Mouse (Mus musculus) MEL (cell line): ENCODE data around the gene Sars2. TPM values are rescaled to one million over a fixed set of nuclear protein-coding genes. Genes with fewer than 3 reads are reported as not detected.

Experiments
- DNase-seq: peaks from one replicate; pipeline ENCODE4 v3.0.0; 2011; ENCODE audit warnings: low read depth, low spot score
- H3K27ac ChIP-seq: 2 replicates; pipeline ENCODE4 v1.5.1; 2012; ENCODE audit warnings: low read depth, mild to moderate bottlenecking, control low read depth, low read length, moderate library complexity; ENCODE audit not compliant: control insufficient read depth
- H3K27me3 ChIP-seq, 2 experiments: fragments of 150-350 bp in 1 of 2; sonication (generic) in 1 of 2; 2 replicates each; pipeline ENCODE4 v1.6.1; 2012; ENCODE audit warnings: low read length in 2 of 2, mild to moderate bottlenecking in 2 of 2, improper control_type of control experiment in 1 of 2, moderate library complexity in 1 of 2; ENCODE audit not compliant: insufficient read depth in 2 of 2, control insufficient read depth in 1 of 2
- H3K36me3 ChIP-seq, 2 experiments: 2 replicates each; pipeline ENCODE4 v1.6.1; 2012 to 2014; ENCODE audit warnings: low read length in 2 of 2, improper control_type of control experiment in 1 of 2, inconsistent platforms in 1 of 2, mild to moderate bottlenecking in 1 of 2; ENCODE audit not compliant: insufficient read depth in 2 of 2, control insufficient read depth in 1 of 2
- H3K4me1 ChIP-seq, 2 experiments: fragments of 150-350 bp in 1 of 2; sonication (generic) in 1 of 2; 2 replicates each; pipeline ENCODE4 v1.6.1; 2012; ENCODE audit warnings: low read length in 2 of 2, improper control_type of control experiment in 1 of 2, mild to moderate bottlenecking in 1 of 2; ENCODE audit not compliant: insufficient read depth in 2 of 2, control insufficient read depth in 1 of 2
- H3K4me3 ChIP-seq, 2 experiments: fragments of 150-350 bp in 1 of 2; sonication (generic) in 1 of 2; 2 replicates each; pipeline ENCODE4 v1.5.1; 2012; ENCODE audit warnings: low read depth in 2 of 2, low read length in 2 of 2, mild to moderate bottlenecking in 2 of 2, moderate library complexity in 2 of 2, control low read depth in 1 of 2, improper control_type of control experiment in 1 of 2; ENCODE audit not compliant: control insufficient read depth in 1 of 2, insufficient read depth in 1 of 2
- H3K79me2 ChIP-seq: 2 replicates; pipeline ENCODE4 v1.6.1; 2012; ENCODE audit warnings: mild to moderate bottlenecking, low read length, moderate library complexity; ENCODE audit not compliant: control insufficient read depth, poor library complexity, insufficient read depth
- H3K9ac ChIP-seq: 2 replicates; pipeline ENCODE4 v1.6.1; 2012; ENCODE audit warnings: low read depth, mild to moderate bottlenecking, control low read depth, low read length, moderate library complexity; ENCODE audit not compliant: control insufficient read depth, poor library complexity, severe bottlenecking
- H3K9me3 ChIP-seq: fragments of 150-350 bp; sonication (generic); replicated peaks from 2 replicates; pipeline ENCODE4 v1.6.1; 2012; ENCODE audit warnings: mild to moderate bottlenecking, low read length, improper control_type of control experiment, moderate library complexity; ENCODE audit not compliant: insufficient read depth
- CHD1 ChIP-seq: IDR thresholded peaks from 2 replicates; pipeline ENCODE4 v1.6.1; 2012; ENCODE audit warnings: low read depth, mild to moderate bottlenecking, inconsistent platforms, low read length, improper control_type of control experiment
- ELF1 ChIP-seq: IDR thresholded peaks from 2 replicates; pipeline ENCODE4 v1.6.1; 2014; ENCODE audit warnings: low read depth, mild to moderate bottlenecking, inconsistent platforms, low read length, improper control_type of control experiment, moderate library complexity
- ETS1 ChIP-seq: IDR thresholded peaks from 2 replicates; pipeline ENCODE4 v1.6.1; 2012; ENCODE audit warnings: low read depth, mild to moderate bottlenecking, inconsistent platforms, low read length, improper control_type of control experiment, moderate library complexity
- GABPA ChIP-seq: IDR thresholded peaks from 2 replicates; pipeline ENCODE4 v1.6.1; 2012; ENCODE audit warnings: low read depth, mild to moderate bottlenecking, inconsistent platforms, low read length, improper control_type of control experiment, moderate library complexity
- GATA1 ChIP-seq: IDR thresholded peaks from 2 replicates; pipeline ENCODE4 v1.6.1; 2011; ENCODE audit warnings: low read depth, low read length, improper control_type of control experiment
- HCFC1 ChIP-seq: IDR thresholded peaks from 2 replicates; pipeline ENCODE4 v1.6.1; 2012; ENCODE audit warnings: low read depth, mild to moderate bottlenecking, inconsistent platforms, low read length, improper control_type of control experiment, moderate library complexity
- JUND ChIP-seq: IDR thresholded peaks from 2 replicates; pipeline ENCODE4 v1.6.1; 2011; ENCODE audit warnings: low read depth, mild to moderate bottlenecking, improper control_type of control experiment, low read length
- MAFK ChIP-seq: IDR thresholded peaks from 2 replicates; pipeline ENCODE4 v1.6.1; 2011; ENCODE audit warnings: low read depth, mild to moderate bottlenecking, low read length, improper control_type of control experiment, borderline replicate concordance
- MYB ChIP-seq: IDR thresholded peaks from 2 replicates; pipeline ENCODE4 v1.6.1; 2011; ENCODE audit warnings: mild to moderate bottlenecking, low read depth, low read length, improper control_type of control experiment
- NELFE ChIP-seq: IDR thresholded peaks from 2 replicates; pipeline ENCODE4 v1.6.1; 2011; ENCODE audit warnings: low read depth, low read length, improper control_type of control experiment
- NRF1 ChIP-seq: IDR thresholded peaks from 2 replicates; pipeline ENCODE4 v1.6.1; 2014; ENCODE audit warnings: low read depth, mild to moderate bottlenecking, inconsistent platforms, low read length, improper control_type of control experiment, moderate library complexity; ENCODE audit not compliant: poor library complexity, insufficient read depth, severe bottlenecking
- POLR2A ChIP-seq, 2 experiments: IDR thresholded peaks; 2 replicates each; pipeline ENCODE4 v1.6.1; 2011 to 2012; ENCODE audit warnings: low read length in 2 of 2, mild to moderate bottlenecking in 2 of 2, control low read depth in 1 of 2, improper control_type of control experiment in 1 of 2, low read depth in 1 of 2, moderate library complexity in 1 of 2; ENCODE audit not compliant: control insufficient read depth in 1 of 2, insufficient read depth in 1 of 2, poor library complexity in 1 of 2
- POLR2AphosphoS5 ChIP-seq: IDR thresholded peaks from 2 replicates; pipeline ENCODE4 v1.6.1; 2012; ENCODE audit warnings: low read depth, borderline replicate concordance, mild to moderate bottlenecking, inconsistent platforms, low read length, moderate library complexity, mixed read lengths
- RAD21 ChIP-seq: IDR thresholded peaks from 2 replicates; pipeline ENCODE4 v1.6.1; 2011; ENCODE audit warnings: mild to moderate bottlenecking, low read depth, low read length, improper control_type of control experiment
- SIN3A ChIP-seq: IDR thresholded peaks from 2 replicates; pipeline ENCODE4 v1.6.1; 2012; ENCODE audit warnings: low read length, improper control_type of control experiment, inconsistent platforms
- SMC3 ChIP-seq: IDR thresholded peaks from 2 replicates; pipeline ENCODE4 v1.6.1; 2011; ENCODE audit warnings: low read depth, low read length, improper control_type of control experiment
- TCF12 ChIP-seq: IDR thresholded peaks from 2 replicates; pipeline ENCODE4 v1.6.1; 2014; ENCODE audit warnings: low read depth, mild to moderate bottlenecking, inconsistent platforms, low read length, improper control_type of control experiment, moderate library complexity
- UBTF ChIP-seq: IDR thresholded peaks from 2 replicates; pipeline ENCODE4 v1.6.1; 2012; ENCODE audit warnings: low read depth, mild to moderate bottlenecking, inconsistent platforms, low read length, improper control_type of control experiment, moderate library complexity, borderline replicate concordance; ENCODE audit not compliant: insufficient read depth
- USF1 ChIP-seq: IDR thresholded peaks from 2 replicates; pipeline ENCODE4 v1.6.1; 2014; ENCODE audit warnings: low read depth, mild to moderate bottlenecking, inconsistent platforms, low read length, improper control_type of control experiment, moderate library complexity
- ZKSCAN1 ChIP-seq: IDR thresholded peaks from 2 replicates; pipeline ENCODE4 v1.6.1; 2012; ENCODE audit warnings: low read depth, mild to moderate bottlenecking, inconsistent platforms, low read length, improper control_type of control experiment, moderate library complexity
- polyA plus RNA-seq, 2 experiments: library from polyadenylated mRNA; stranded (reverse) in 1 of 2; unstranded in 1 of 2; fragments of >175 nt in 1 of 2; fragments of >200 nt in 1 of 2; gene quantifications; 2 replicates each; pipeline versions ENCODE4 v1.2.1 to v1.2.4; 2012; ENCODE audit warnings: low replicate concordance in 2 of 2, low read depth in 1 of 2; ENCODE audit not compliant: insufficient read length in 2 of 2, insufficient read depth in 1 of 2, missing spikeins in 1 of 2
- total RNA-seq: library from RNA; depleted of rRNA; stranded (reverse); fragments of 300-350 nt; gene quantifications from 2 replicates; pipeline ENCODE4 v1.2.3, GENCODE M21; 2012

Gene Sars2
- total and polyA plus RNA-seq, 3 experiments, result 19.2 to 51.4 TPM; not detected in 1

DNA sequence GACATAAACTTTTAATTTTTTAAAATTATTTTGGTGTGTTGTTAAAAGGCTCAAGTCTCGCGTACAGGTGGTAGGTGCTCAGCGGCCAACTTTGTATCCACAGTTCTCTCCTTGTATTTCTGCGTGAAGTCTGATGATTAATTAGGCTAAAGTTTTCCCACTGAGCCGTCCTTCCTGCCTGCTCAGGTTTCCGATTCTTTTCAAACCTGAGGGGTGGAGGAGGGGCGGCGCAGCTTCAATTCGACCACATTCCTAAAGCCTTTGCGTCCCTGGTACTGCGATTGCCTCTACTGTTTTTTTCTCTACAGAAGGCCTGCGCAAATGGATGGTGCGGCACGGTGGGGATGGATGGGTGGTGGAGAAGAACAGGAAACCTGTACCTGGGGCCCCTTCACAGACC, 47.4 kb upstream of the Sars2 start:
- no peak overlapping the region for H3K27ac ChIP-seq
- H3K27me3 ChIP-seq, result no peaks in the 10 kb centered on the region; a peak in 2 of 4 replicates
- peaks cover 0 to 3% of the 10 kb centered on the region in 2 experiments; a peak in 2 of 4 replicates for H3K4me1 ChIP-seq
- H3K4me3 ChIP-seq, result no peak overlapping the region
- H3K9ac ChIP-seq, result no peak overlapping the region
- TF ChIP-seq MYB (no peak), ETS1 (no peak), POLR2AphosphoS5 (no peak), RAD21 (no peak), ZKSCAN1 (no peak), CHD1 (no peak), TCF12 (no peak), NELFE (no peak), NRF1 (no peak), SIN3A (no peak), GATA1 (no peak), USF1 (no peak)
- no peak for DNase-seq
- H3K36me3 ChIP-seq, result no peaks in the 10 kb centered on the region
- H3K79me2 ChIP-seq, result no peaks in the 10 kb centered on the region
- no peaks in the 10 kb centered on the region for H3K9me3 ChIP-seq

DNA sequence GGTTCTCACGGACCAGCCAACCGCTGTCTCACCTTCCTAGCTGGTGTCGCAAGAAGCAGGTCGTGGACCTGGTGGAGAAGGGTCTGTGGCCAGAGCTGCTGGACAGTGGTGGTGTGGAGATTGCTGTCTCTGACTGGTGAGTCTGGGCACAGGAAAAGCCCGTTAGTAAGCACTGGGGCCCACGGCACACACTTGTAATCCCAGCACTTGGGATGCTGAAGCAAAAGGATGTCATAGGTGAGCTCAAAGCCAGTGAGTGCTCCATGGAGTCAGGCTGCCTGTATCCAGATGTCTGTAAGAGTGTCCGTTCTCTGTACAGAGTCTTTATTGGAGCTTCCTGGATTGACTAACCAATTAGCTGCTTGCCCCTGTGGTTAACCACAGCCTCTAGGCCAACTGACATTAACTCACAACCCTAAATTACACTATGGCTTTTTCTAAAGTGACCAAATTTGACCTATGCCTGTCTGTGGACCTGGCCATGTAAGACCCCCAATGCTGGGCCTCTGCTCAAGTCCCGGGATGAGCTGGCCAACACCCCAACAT, 46.8 kb upstream of the Sars2 start:
- H3K4me1 ChIP-seq, result peaks cover 0 to 3% of the 10 kb centered on the region in 2 experiments; a peak in 2 of 4 replicates
- DNase-seq, result no peak
- H3K4me3 ChIP-seq, result no peak overlapping the region
- no peaks in the 10 kb centered on the region for H3K36me3 ChIP-seq
- H3K9ac ChIP-seq, result no peak overlapping the region
- no peaks in the 10 kb centered on the region for H3K9me3 ChIP-seq
- no peaks in the 10 kb centered on the region for H3K79me2 ChIP-seq
- no peak overlapping the region for H3K27ac ChIP-seq
- TF ChIP-seq GABPA (no peak), TCF12 (no peak), POLR2AphosphoS5 (no peak), ELF1 (no peak), USF1 (no peak), MYB (no peak), JUND (no peak), MAFK (no peak), SMC3 (no peak), HCFC1 (no peak), UBTF (no peak), RAD21 (no peak), POLR2A (IDR thresholded peaks at IDR 0.05; ENCODE audit: control insufficient read depth in 1 of 2, insufficient read depth in 1 of 2, low read depth in 1 of 2, low read length in 2 of 2, poor library complexity in 1 of 2) (no peak)
- H3K27me3 ChIP-seq, result no peaks in the 10 kb centered on the region; a peak in 1 of 4 replicates
